Mouse (Mus musculus) cerebellum, adult 11 months (tissue): Measurements from ENCODE around the gene Rhox3h.
"Not testable (repeated sequence)": the region's sequence is repeated elsewhere in the genome, so short reads cannot be mapped to it uniquely, and the experiment has no call there.

Experiments
- DNase-seq: peaks from one replicate; pipeline ENCODE4 v3.0.0; 2022

Gene Rhox3h

DNA sequence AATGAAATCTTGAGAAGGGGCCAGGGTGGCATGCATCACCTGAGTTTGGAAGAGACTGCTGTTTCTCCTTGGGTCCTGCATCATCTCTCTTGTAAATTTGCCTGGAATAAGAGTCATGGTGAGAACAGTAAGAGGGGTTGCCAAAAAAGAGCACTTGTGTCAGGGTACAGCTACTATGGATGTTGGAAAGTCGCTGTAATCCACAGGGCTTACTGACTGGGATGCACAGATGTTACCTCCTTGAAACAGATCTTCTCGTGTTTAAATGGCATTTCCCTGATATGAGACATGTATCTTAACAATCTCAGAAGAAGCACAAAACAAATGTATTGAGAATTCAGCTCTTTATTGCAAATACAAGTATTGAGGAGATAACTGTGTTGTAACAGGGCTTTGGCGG lies at the start of gene Rhox3h:
Gene Rhox3h (minus strand): TSS at position 101 of the 400 bp plus-strand sequence.
- not testable (repeated sequence) for DNase-seq

DNA sequence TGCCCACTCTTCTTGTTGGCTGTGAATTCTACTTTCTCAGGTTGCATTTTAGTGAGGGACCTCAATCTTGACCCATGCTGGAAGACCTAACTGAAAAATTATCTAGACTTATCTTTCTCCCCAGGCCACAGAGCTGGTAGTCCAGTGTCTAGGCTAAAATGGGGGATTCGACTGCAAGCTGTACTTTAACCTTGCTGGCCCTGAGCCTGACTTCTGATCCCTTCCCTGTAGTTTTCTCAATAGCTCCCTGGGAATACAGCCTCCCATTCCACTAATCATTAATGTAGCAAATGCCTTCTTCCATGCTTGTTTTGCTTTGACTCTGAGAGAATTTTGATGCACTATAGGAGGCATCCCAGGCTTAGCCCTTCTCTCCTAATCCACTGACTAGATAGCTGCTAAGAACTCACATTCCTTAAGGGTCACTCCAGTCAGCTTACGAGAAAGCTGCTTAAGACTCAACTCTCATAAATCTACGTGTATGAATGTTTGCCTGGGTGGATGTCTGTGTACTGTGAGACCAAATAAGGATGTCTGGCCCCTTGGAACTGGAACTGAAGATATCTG lies 33.3 kb upstream of the Rhox3h start:
- no peak for DNase-seq

DNA sequence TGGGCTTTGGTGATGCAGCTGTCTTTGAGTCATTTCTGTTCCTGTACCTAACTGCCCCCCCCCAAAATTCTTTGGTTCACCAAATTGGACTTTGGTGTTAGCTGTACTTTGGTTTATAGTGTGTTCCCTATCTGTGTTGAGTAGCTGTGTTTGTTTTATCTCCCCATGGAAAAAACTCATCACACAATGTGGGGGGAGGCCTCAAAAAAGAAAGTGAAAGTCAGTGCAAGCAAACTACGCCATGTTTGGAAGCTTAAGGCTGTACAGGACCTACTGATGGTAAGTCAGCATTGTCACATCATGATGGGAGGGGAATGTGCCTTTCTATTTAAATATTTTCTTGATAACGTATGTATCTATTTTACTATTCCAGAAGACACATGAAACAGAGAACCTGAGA lies 23.7 kb upstream of the Rhox3h start:
- DNase-seq, result no peak

DNA sequence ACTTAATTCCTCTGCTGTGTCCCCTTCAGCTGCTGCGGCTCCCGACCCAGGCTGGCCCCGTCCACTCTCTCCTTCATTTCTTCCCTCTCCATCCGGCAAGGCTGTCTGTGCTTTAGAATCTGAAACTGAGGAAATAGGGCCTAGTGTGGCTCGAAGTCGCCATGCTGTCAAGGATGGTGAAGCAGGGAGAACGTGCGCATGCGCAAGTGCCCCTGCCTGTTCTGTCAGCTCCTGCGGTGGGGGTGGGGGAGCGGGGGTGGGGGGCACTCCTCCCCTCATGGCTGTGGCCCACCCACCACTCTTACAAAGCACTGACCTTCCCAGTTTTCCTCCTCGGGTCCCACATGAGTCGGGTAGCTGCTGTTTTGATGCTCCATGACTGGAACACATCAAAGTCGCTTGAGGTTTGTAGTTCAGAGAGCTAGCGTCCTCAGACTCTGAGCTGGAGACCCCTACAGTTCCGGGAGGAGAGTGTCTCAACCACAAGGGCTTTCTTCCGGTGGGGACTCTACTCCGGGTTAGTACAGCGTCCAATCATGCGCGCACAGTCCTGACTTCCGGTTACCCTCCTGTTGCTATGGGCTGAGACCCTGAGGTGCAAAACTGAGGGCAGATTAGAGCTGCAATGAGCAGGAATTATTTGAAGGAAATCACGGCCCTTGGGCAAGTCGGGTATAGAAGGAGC lies 14.6 kb upstream of the Rhox3h start:
- no peak for DNase-seq

DNA sequence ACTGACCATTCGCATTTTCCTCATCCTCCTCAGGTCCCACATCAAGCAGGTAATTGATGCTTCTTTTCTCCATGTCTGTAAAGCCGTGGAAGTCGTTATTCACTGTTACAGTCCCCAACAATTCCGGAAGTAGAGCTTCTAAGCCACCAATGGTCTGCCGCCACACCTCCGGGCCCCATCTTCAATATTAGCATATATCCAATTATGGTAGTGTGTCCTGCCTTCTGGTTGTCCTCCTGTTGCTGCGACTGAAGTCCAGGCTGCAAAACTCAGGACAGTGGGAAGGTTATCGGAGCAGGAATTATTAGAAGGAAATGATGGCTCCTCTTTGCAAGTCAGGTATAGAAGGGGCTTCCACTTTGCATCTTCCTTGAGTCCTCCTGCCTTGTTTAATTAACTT lies 4.6 kb upstream of the Rhox3h start, which contains the start of gene Rhox2h:
Gene Rhox2h (minus strand): TSS at position 101 of the 400 bp plus-strand sequence.
- DNase-seq, result not testable (repeated sequence)

DNA sequence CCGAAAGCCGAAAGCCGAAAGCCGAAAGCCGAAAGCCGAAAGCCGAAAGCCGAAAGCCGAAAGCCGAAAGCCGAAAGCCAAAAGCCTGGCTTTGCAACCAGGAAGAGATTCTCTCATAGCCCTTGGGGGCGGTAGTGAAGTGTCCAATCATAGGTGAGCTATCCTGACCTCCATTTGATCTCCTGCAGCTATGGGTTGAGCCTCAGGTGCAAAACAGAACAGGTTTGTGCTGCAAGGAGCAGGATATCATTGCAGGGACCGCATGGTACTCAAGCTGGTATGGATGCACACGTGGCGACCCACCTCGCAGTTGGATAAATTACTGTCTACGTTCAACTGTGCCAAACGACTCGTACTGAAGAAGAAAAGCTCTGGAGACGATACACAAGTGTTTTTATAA lies 17.3 kb downstream of the Rhox3h start, which contains the start of gene Rhox4g:
Gene Rhox4g (minus strand): TSS at position 101 of the 400 bp plus-strand sequence.
- not testable (repeated sequence) for DNase-seq

DNA sequence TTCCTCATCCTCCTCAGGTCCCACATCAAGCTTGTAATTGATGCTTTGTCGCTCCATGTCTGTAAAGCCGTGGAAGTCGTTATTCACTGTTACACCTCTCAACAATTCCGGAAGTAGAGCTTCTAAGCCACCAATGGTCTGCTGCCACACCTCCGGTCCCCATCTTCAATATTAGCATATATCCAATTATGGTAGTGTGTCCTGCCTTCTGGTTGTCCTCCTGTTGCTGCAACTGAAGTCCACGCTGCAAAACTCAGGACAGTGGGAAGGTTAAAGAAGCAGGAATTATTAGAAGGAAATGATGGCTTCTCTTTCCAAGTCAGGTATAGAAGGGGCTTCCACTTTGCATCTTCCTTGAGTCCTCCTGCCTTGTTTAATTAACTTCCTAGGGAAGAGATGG lies 25.2 kb downstream of the Rhox3h start, which contains the start of gene Rhox2g:
Gene Rhox2g (minus strand): TSS at position 101 of the 400 bp plus-strand sequence.
- not testable (repeated sequence) for DNase-seq

DNA sequence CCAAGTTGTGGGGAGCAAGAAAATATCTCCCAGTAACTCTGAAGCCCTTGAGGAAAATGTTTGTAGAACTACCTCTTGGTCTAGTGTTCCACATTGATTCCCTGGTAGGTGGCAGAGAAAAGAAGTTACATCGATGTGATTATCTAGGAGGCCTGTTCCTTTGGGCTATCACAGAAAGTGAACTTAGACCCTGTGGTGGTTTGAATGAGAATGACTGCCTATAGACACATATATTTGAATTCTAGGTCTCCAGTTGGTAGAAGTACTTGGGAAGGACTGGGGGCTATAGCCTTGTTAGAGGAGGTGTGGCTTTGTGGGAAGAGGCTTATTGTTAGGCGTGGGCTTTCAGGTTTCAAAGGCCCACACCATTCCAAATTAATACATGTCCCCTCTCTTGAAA lies 40.1 kb downstream of the Rhox3h start, which contains the start of gene Rhox3g:
Gene Rhox3g (minus strand): TSS at position 101 of the 400 bp plus-strand sequence.
- DNase-seq, result not testable (repeated sequence)
